Mouse (Mus musculus) testis, adult 10 weeks (tissue): ENCODE measurements around the gene Celf1. TPM values are rescaled to one million over a fixed set of nuclear protein-coding genes. Genes with fewer than 3 reads are reported as not detected.

ENCODE experiments used
- polyA plus RNA-seq: library from polyadenylated mRNA; stranded (reverse); fragments of 350-450 nt; fragmentation: Illumina TruSeq; extraction: RNeasy Lipid Tissue Mini Kit (QIAGEN cat#74804); gene quantifications from one replicate; pipeline ENCODE4 v1.2.3, GENCODE M21; 2014; ENCODE audit warnings: low read depth, low replicate concordance

The Celf1 gene
- polyA plus RNA-seq: 40.5 TPM

GRCm38 (mm10) chr2:90940233-90941229 is at the start of gene Celf1:
TSS of gene Celf1 (plus strand) at chr2:90940382.

GRCm38 (mm10) chr2:90904076-90904855 is 35.9 kb upstream of the Celf1 start, which contains the start of the genes Kbtbd4 and Ndufs3:
TSS of gene Kbtbd4 (plus strand) at chr2:90904740.
TSS of gene Ndufs3 (minus strand) at chr2:90904827.

GRCm38 (mm10) chr2:91035385-91035784 is 95.2 kb downstream of the Celf1 start, which contains the start of gene Rapsn:
TSS of gene Rapsn (plus strand) at chr2:91035620.

GRCm38 (mm10) chr2:91053934-91054382 is 113.8 kb downstream of the Celf1 start, which contains the start of gene Psmc3:
TSS of gene Psmc3 (plus strand) at chr2:91054009.

Other genes starting within 250 kb of the Celf1 start
- gene Fnbp4, start 195.0 kb upstream of the Celf1 start, polyA plus RNA-seq: 78.3 TPM
- 87.1 TPM for gene Agbl2, start 157.7 kb upstream of the Celf1 start, polyA plus RNA-seq
- 1,405 TPM for gene Mtch2, start 93.2 kb upstream of the Celf1 start, polyA plus RNA-seq
- gene C1qtnf4, start 54.5 kb upstream of the Celf1 start, polyA plus RNA-seq: not detected
- 24.8 TPM for gene Kbtbd4, start 35.6 kb upstream of the Celf1 start, polyA plus RNA-seq
- gene Ndufs3, start 35.6 kb upstream of the Celf1 start, polyA plus RNA-seq: 133 TPM
- gene Rapsn, start 95.2 kb downstream of the Celf1 start, polyA plus RNA-seq: not detected
- 727 TPM for gene Psmc3, start 113.6 kb downstream of the Celf1 start, polyA plus RNA-seq
- gene Slc39a13, start 130.0 kb downstream of the Celf1 start, polyA plus RNA-seq: 6.5 TPM
- 1.7 TPM for gene Spi1, start 142.0 kb downstream of the Celf1 start, polyA plus RNA-seq
- gene Mybpc3, start 177.8 kb downstream of the Celf1 start, polyA plus RNA-seq: not detected
- gene Madd, start 243.5 kb downstream of the Celf1 start, polyA plus RNA-seq: 3.1 TPM